Mouse (Mus musculus) neural tube, embryonic 13.5 days (tissue): Measurements from ENCODE around the gene Mgat5. TPM values are rescaled to one million over a fixed set of nuclear protein-coding genes. Genes with fewer than 3 reads are reported as not detected.
A peak's percentile ranks its signal among the peaks of the same experiment; 100 is the strongest.

Source experiments
- ATAC-seq: fragments of 200-750 bp; cut with Nextera tagmentation; 2 replicates; pipeline ENCODE4 v1.8.0; 2017; ENCODE audit warnings: low read depth, mild to moderate bottlenecking, moderate TSS enrichment, moderate library complexity
- H3K27ac ChIP-seq: fragments of 300-500 bp; sonication (generic); replicated peaks from 2 replicates; pipeline ENCODE4 v1.5.1; 2015; ENCODE audit warnings: moderate library complexity, mild to moderate bottlenecking, inconsistent platforms
- H3K27me3 ChIP-seq: fragments of 300-500 bp; sonication (generic); 2 replicates; pipeline ENCODE4 v1.6.1; 2015; ENCODE audit warnings: mild to moderate bottlenecking, inconsistent platforms
- H3K36me3 ChIP-seq: fragments of 300-500 bp; sonication (generic); 2 replicates; pipeline ENCODE4 v1.6.1; 2015; ENCODE audit warnings: mild to moderate bottlenecking, inconsistent platforms
- H3K4me1 ChIP-seq: fragments of 300-500 bp; sonication (generic); replicated peaks from 2 replicates; pipeline ENCODE4 v1.6.1; 2015; ENCODE audit warnings: inconsistent platforms
- H3K4me2 ChIP-seq: fragments of 300-500 bp; sonication (generic); 2 replicates; pipeline ENCODE4 v1.6.1; 2015; ENCODE audit warnings: inconsistent platforms, mild to moderate bottlenecking, moderate library complexity
- H3K4me3 ChIP-seq: fragments of 300-500 bp; sonication (generic); 2 replicates; pipeline ENCODE4 v1.5.1; 2015; ENCODE audit warnings: mild to moderate bottlenecking, inconsistent platforms
- H3K9ac ChIP-seq: fragments of 300-500 bp; sonication (generic); 2 replicates; pipeline ENCODE4 v1.6.1; 2015; ENCODE audit warnings: moderate library complexity, mild to moderate bottlenecking, inconsistent platforms
- H3K9me3 ChIP-seq: fragments of 300-500 bp; sonication (generic); 2 replicates; pipeline ENCODE4 v1.6.1; 2016; ENCODE audit warnings: inconsistent platforms
- WGBS: fragments of 180-500 bp; shearing (Covaris S2); methylation state at CpG from one replicate; pipeline ENCODE4 v1.1.7; 2015; 5-methylcytosine and 5-hydroxymethylcytosine counted together
- polyA plus RNA-seq: library from polyadenylated mRNA; unstranded; fragments of >200 nt; fragmentation: Nextera tagmentation; extraction: Ambion mirVana; gene quantifications from 2 replicates; pipeline ENCODE4 v1.2.1, GENCODE M21; 2015

Gene Mgat5
- polyA plus RNA-seq, 1 experiment from 2014 or later, result 11.2 TPM

DNA sequence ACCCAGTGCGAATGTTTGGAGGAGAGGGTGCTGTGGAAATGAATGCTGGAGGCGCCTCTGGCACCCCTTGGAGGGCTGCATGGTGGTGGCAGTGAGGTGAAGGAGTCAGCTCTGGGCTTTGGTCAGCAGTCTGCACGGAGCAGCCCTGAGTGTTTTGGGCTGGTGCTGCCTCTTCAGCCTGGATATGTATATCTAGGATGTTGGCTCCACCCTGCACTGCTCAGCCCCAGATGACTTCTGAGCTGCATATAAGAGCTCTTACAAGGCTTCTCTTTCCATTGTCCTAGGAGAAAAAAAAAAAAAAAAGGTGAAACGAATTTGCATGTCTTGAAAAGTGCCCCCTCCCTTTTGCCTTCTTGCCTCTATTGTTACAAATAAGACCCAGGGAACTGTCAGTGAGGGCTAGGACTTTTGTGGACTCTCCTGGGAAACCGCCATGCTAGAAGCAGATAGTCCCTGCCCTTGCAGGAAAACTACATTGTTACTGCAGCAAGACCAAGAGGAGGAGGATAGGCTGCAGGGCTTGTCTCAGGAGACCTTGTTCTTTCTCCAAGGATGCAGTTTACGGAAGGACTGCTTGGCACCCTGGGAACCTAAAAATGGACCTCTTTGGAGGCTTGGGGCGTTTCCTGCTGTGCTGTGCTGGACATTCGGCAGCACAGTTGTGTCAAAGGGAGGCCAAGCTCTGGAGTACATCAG is 109.0 kb downstream of the Mgat5 start:
- no peaks in the 10 kb centered on the region for H3K9me3 ChIP-seq
- no peak for ATAC-seq
- no peaks in the 10 kb centered on the region for H3K27me3 ChIP-seq
- WGBS, result 47% methylated on average over 8 of the region's 8 CpGs
- no peak overlapping the region for H3K27ac ChIP-seq
- peaks cover 31% of the 10 kb centered on the region; the same call in 1 of the 2 replicates for H3K4me1 ChIP-seq
- no peak overlapping the region for H3K4me3 ChIP-seq
- H3K4me2 ChIP-seq, result no peak overlapping the region
- no peaks in the 10 kb centered on the region for H3K36me3 ChIP-seq
- H3K9ac ChIP-seq, result no peak overlapping the region

DNA sequence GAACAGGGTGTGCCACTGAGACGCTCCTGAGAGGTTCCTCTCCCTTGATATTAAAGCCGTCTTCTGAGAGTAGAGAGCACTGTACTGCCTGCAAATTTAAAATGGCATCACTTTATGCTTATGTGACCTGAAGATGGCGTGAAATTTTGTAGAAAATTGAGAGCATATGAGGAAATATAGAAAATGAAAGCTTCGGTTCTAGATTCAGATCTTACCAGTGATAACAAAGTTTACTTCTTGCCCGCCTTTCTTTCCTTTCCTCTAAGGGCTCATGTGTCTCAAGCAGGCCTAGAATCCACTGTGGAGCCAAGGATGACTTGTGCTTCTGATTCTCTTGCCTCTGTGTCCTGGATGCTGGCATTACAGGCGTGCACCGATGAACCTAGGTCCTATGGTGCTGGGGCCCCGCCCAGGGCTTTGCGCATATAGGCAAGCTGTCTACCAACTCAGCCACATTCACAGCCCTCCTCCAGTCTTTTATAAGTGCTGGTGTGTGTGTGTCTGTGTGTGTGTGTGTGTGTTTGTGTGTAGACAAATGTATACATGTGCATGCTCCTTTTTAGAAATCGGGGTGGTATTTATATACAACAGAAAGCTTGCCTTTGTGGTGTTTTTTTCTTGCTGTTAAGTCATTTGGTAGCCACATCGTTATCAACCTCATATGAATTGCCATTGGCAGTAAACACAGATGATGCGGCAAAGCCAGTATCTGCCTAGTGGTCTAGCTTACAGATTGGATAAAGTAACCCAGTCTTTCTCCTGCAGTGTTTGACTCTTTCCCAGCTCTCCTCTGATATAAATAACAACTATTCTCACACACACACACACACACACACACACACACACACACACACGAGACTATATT is 111.2 kb downstream of the Mgat5 start:
- Histone ChIP-seq H3K9ac (no peak overlapping the region), H3K4me2 (no peak overlapping the region), H3K4me1 (peaks cover 39% of the 10 kb centered on the region; the same call in 1 of the 2 replicates), H3K9me3 (no peaks in the 10 kb centered on the region), H3K27ac (0 out of 2 replicates have a peak overlapping the region, but pooled peaks have one; percentile 13), H3K4me3 (no peak overlapping the region), H3K27me3 (no peaks in the 10 kb centered on the region), H3K36me3 (0 out of 2 replicates have a peak, but pooled peaks cover 6% of the 10 kb centered on the region)
- 87% methylated on average over 13 of the region's 13 CpGs for WGBS
- ATAC-seq, result no peak

DNA sequence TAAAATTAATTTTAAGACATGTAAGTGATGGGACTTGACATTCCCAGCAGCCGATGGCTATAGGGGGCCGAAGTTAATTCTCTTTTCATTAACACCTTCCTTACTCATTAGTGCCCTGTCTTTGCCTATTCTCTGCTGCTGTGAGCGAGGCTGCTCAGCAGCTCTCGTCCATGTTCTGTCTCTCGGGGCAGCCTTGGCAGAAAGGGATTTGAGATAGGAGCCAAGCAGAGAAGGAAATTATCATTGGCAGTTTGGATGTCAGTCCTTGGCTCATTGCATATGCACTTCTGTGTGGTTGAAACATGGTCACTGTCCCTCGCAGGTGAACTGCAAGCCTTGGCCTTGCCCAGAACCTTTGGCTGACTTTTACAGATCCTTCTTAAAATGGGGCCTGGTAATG is 111.8 kb downstream of the Mgat5 start:
- 0 out of 2 replicates have a peak overlapping the region, but pooled peaks have one; percentile 13 for H3K27ac ChIP-seq
- H3K27me3 ChIP-seq, result no peaks in the 10 kb centered on the region
- H3K4me1 ChIP-seq, result peaks cover 45% of the 10 kb centered on the region
- no peak overlapping the region for H3K4me2 ChIP-seq
- H3K9me3 ChIP-seq, result no peaks in the 10 kb centered on the region
- ATAC-seq, result no peak
- H3K36me3 ChIP-seq, result 0 out of 2 replicates have a peak, but pooled peaks cover 7% of the 10 kb centered on the region
- WGBS, result 67% methylated on average over 6 of the region's 6 CpGs
- H3K9ac ChIP-seq, result no peak overlapping the region
- H3K4me3 ChIP-seq, result no peak overlapping the region

DNA sequence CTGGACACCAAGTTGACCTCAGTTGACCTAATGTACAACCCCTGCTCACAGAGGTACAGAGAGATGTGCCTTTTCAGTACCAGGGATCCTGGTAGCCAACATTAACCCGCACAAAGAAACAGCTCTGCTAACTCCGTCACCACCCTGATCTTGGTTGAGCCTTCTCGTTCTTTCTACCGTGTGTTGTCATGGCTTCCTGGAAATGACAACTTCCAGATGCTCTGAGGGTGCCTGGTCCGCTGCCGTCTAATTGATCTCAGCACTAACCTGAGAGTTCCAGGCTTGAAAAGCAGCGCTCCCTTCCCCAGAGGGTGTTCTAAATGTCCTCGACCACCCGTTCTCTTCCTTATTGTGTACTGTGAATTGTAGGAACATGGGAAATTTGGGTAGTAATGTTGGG is 112.7 kb downstream of the Mgat5 start:
- no peak overlapping the region for H3K27ac ChIP-seq
- H3K9ac ChIP-seq, result no peak overlapping the region
- 72% methylated on average over 9 of the region's 9 CpGs for WGBS
- no peak for ATAC-seq
- no peaks in the 10 kb centered on the region for H3K9me3 ChIP-seq
- 0 out of 2 replicates have a peak, but pooled peaks cover 7% of the 10 kb centered on the region for H3K36me3 ChIP-seq
- H3K27me3 ChIP-seq, result no peaks in the 10 kb centered on the region
- no peak overlapping the region for H3K4me3 ChIP-seq
- no peak overlapping the region for H3K4me2 ChIP-seq
- peaks cover 54% of the 10 kb centered on the region for H3K4me1 ChIP-seq

DNA sequence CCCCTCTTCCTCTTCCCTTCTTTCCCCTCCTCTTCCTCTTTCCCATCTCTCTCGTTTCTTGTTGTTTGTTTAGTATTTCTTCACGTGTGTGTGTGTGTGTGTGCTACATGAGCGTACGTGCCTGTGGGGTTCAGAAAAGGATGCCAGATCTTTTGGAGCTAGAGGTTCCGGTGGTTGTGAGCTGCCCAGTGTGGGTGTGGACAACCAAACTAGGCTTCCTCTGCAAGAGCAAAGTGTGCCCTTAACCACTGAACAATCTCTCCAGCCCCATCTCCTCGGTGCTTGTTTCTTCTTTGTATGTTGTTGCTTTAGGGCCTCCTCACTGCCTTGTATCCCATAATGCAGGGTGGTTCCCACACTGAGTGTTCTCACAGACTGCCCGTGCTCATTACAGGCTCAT is 113.7 kb downstream of the Mgat5 start:
- no peaks in the 10 kb centered on the region for H3K27me3 ChIP-seq
- no peak for ATAC-seq
- H3K4me1 ChIP-seq, result peaks cover 52% of the 10 kb centered on the region
- H3K36me3 ChIP-seq, result peaks cover 9% of the 10 kb centered on the region; the same call in 1 of the 2 replicates
- H3K9me3 ChIP-seq, result no peaks in the 10 kb centered on the region
- H3K27ac ChIP-seq, result no peak overlapping the region
- 87% methylated on average over 7 of the region's 7 CpGs for WGBS
- no peak overlapping the region for H3K4me2 ChIP-seq
- no peak overlapping the region for H3K9ac ChIP-seq
- no peak overlapping the region for H3K4me3 ChIP-seq

DNA sequence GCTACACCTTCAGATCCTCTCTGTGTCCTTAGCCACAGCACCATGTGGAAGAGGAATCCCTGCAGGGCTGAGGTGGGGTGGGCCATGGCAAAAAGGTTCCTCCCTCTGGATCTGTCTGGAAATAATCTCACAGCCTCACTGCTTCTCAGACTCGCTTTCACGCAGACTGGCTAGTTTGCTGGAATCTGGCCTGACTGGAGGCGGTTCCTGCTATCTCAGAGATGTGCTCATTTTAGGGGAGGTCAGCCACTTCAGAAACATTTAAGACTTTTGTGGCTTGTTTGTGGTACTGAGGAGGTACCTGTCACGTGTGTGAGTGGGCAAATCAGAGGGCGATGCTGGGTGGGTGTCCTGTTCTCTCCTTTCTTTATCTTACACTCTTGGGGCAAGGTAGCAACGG is 115.0 kb downstream of the Mgat5 start:
- ATAC-seq, result no peak
- 90% methylated on average over 6 of the region's 6 CpGs for WGBS
- no peak overlapping the region for H3K9ac ChIP-seq
- H3K4me3 ChIP-seq, result no peak overlapping the region
- no peak overlapping the region for H3K27ac ChIP-seq
- peaks cover 40% of the 10 kb centered on the region for H3K4me1 ChIP-seq
- no peaks in the 10 kb centered on the region for H3K9me3 ChIP-seq
- H3K27me3 ChIP-seq, result no peaks in the 10 kb centered on the region
- H3K4me2 ChIP-seq, result no peak overlapping the region
- peaks cover 20% of the 10 kb centered on the region for H3K36me3 ChIP-seq

DNA sequence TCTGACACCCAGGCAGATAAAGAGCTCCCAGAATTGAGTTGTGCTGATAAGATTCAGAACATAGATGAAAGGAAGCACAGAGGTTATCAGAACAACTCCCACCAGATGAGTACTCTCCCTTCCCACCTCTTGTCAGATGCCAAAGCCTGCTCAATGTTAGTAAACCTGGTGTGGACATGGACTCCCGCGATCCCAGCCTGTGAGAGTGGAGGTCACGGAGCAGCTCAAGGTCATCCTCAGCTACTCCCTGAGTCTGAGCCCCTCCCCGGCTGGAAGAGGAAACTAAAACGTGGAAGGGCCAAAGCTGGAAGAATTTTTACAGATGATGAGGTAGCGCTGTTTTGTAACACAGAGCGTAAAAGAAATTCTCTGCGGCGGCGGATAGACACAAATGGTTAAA is 116.1 kb downstream of the Mgat5 start:
- Histone ChIP-seq H3K4me3 (no peak overlapping the region), H3K4me2 (no peak overlapping the region), H3K36me3 (peaks cover 20% of the 10 kb centered on the region), H3K9me3 (no peaks in the 10 kb centered on the region), H3K27ac (no peak overlapping the region), H3K4me1 (peaks cover 48% of the 10 kb centered on the region), H3K27me3 (no peaks in the 10 kb centered on the region), H3K9ac (no peak overlapping the region)
- WGBS, result 89% methylated on average over 10 of the region's 10 CpGs
- no peak for ATAC-seq

DNA sequence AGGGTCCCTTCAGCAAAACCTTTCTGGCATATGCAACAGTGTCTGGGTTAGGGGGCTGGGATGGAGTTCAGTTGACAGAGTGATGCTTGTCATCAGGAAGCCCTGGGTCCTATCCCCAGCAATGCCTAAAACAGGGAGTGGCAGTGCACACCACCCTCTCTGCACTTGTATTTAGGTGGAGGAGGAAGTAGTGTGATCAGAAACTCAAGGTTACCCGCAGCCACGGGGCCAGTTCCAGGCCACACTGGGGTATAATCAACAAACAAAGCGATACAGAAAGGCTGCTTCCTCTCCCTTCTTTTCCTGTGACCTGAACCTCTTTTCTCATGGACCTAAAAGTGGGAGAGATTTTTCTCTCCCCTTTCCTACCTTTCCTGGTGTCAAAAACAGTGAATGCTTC is 116.8 kb downstream of the Mgat5 start:
- no peak for ATAC-seq
- WGBS, result 76% methylated on average over 3 of the region's 3 CpGs
- Histone ChIP-seq H3K9ac (no peak overlapping the region), H3K27ac (peak overlapping the region; percentile 42; the same call in 1 of the 2 replicates), H3K27me3 (no peaks in the 10 kb centered on the region), H3K9me3 (no peaks in the 10 kb centered on the region), H3K4me3 (no peak overlapping the region), H3K4me2 (no peak overlapping the region), H3K4me1 (peaks cover 51% of the 10 kb centered on the region), H3K36me3 (peaks cover 20% of the 10 kb centered on the region)

DNA sequence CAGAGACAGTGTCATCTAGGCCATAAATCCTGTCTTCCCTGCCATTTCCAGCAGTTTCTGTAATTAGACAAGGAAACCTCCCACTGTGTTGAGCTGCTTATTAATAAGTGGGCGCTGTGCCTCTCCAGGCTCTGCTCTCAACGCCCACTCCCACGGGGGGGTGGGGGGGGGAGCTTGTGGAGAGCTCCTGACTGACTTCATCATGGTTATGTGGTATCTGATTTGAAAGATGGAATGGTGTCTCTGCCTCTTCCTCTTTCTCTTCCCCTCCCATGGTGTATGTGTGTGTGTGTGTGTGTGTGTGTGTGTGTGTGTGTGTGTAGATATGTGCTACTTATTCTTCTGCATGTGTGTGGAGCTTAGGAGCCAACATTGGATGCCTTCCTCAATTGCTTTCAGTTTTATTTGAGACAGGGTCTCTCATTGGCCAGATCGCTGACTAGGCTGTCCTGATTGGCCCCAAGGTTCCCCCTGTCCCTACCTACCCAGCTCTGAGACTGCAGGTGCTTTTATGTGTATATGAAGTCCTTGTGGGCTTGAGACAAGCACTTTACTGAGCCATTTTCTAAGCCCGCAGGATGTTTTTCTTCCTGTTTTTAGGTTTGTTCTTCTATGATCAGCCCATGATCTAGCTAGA is 117.5 kb downstream of the Mgat5 start:
- 62% methylated on average over 5 of the region's 5 CpGs for WGBS

DNA sequence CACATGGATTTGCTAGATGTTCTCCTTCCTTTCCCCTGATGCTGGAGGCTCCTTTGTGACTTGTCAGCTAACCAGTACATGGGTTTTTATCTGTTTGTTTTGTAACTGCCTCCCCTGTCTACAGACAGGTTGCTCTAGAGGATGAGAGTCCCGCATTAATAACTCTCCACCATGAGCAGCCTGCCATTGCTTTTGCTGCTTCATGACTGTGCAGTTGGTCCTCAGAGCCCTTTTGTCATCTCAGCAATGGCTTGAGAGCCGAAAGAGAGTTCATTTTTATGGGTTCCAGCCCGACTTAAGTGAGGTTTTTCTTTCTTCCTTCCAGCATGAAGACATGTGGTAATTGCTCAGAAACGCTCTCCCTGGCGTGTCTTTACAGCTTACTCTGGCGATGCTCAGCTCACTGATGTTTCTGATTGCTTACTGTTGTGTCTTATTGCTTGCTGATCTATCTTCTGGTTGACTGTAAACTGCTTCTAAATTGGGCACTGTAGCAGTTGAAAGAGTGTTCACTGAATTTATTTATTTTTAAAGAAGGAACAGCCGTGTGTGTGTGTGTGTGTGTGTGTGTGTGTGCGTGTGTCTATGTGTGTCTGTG is 120.9 kb downstream of the Mgat5 start:
- Histone ChIP-seq H3K4me1 (peaks cover 59% of the 10 kb centered on the region), H3K4me2 (no peak overlapping the region), H3K4me3 (no peak overlapping the region), H3K9me3 (no peaks in the 10 kb centered on the region), H3K27ac (peak overlapping the region; percentile 61), H3K27me3 (no peaks in the 10 kb centered on the region), H3K9ac (no peak overlapping the region), H3K36me3 (peaks cover 17% of the 10 kb centered on the region)
- ATAC-seq, result 0 out of 2 replicates have a peak, but pooled peaks have one; percentile 34
- 51% methylated on average over 8 of the region's 8 CpGs for WGBS

More for the DNA sequence above, 117.5 kb downstream of the Mgat5 start:
- Histone ChIP-seq H3K36me3 (peaks cover 20% of the 10 kb centered on the region), H3K9ac (no peak overlapping the region), H3K4me3 (no peak overlapping the region), H3K9me3 (no peaks in the 10 kb centered on the region), H3K4me1 (peaks cover 44% of the 10 kb centered on the region), H3K27me3 (no peaks in the 10 kb centered on the region), H3K4me2 (no peak overlapping the region), H3K27ac (peak overlapping the region; percentile 33; the same call in 1 of the 2 replicates)
- ATAC-seq, result peak; percentile 70

DNA sequence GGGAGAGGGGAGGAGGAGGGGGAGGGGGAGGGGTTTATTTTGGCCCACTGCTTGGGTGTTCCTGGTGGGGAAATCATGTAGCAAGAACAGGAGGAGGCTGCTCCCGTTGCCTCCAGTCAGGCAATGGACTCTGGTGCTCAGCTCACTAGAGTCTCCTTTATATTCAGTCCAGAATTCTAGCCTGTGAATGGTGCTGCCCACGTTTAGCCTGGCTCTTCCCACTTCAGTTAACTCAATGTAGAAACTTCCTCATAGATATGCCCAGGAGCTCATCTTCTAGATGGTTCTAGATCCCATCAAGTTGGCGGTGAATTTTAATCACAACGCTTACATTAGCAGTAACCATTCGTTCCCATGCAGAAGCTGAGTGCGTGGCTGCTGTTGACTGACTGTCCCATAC is 123.0 kb downstream of the Mgat5 start:
- H3K9me3 ChIP-seq, result no peaks in the 10 kb centered on the region
- H3K36me3 ChIP-seq, result peaks cover 13% of the 10 kb centered on the region
- no peak for ATAC-seq
- H3K9ac ChIP-seq, result no peak overlapping the region
- 77% methylated on average over 6 of the region's 6 CpGs for WGBS
- H3K27ac ChIP-seq, result peak overlapping the region; percentile 55
- H3K4me1 ChIP-seq, result peaks cover 40% of the 10 kb centered on the region
- no peak overlapping the region for H3K4me3 ChIP-seq
- no peaks in the 10 kb centered on the region for H3K27me3 ChIP-seq
- no peak overlapping the region for H3K4me2 ChIP-seq
